Mouse (Mus musculus): ENCODE measurements around the gene Pprc1.

- TF ChIP-seq CTCF (conservative IDR thresholded peaks at IDR 0.05; ENCODE audit: low read length) (no peak), NANOG (IDR thresholded peaks at IDR 0.05; ENCODE audit: borderline replicate concordance, low read length) (no peak)
Observed at GRCm38 (mm10) chr19:46095291-46095690, 50.6 kb downstream of the Pprc1 start.

All from E14TG2a.4 (cell line).